Mouse (Mus musculus) CH12.LX (cell line): ENCODE measurements around the gene Prr15l. TPM values are rescaled to one million over a fixed set of nuclear protein-coding genes. Genes with fewer than 3 reads are reported as not detected.

Experiments
- DNase-seq: peaks from one replicate; pipeline ENCODE4 v3.0.0-alpha.2; 2013; ENCODE audit errors: extremely low read depth
- H3K27ac ChIP-seq: 2 replicates; pipeline ENCODE4 v1.5.1; 2012; ENCODE audit warnings: low read depth, mild to moderate bottlenecking, control low read depth, moderate library complexity; ENCODE audit not compliant: insufficient read depth
- H3K27me3 ChIP-seq: replicated peaks from 2 replicates; pipeline ENCODE3; 2012; ENCODE audit warnings: inconsistent platforms
- H3K36me3 ChIP-seq, 2 experiments: replicated peaks in 1 of 2; 2 replicates each; pipeline versions ENCODE3 to v1.6.1; 2012; ENCODE audit warnings: inconsistent platforms in 1 of 2, low read length in 1 of 2, mild to moderate bottlenecking in 1 of 2, mixed read lengths in 1 of 2, moderate library complexity in 1 of 2; ENCODE audit not compliant: control insufficient read depth in 1 of 2, insufficient read depth in 1 of 2
- H3K4me1 ChIP-seq, 2 experiments: 2 replicates each; pipeline ENCODE4 v1.6.1; 2012; ENCODE audit warnings: inconsistent platforms in 1 of 2, moderate library complexity in 1 of 2; ENCODE audit not compliant: insufficient read depth in 2 of 2, control insufficient read depth in 1 of 2
- H3K4me2 ChIP-seq: 2 replicates; pipeline ENCODE4 v1.6.1; 2012; ENCODE audit warnings: low read depth, mild to moderate bottlenecking, control low read depth; ENCODE audit not compliant: poor library complexity, insufficient read depth, severe bottlenecking
- H3K4me3 ChIP-seq, 3 experiments: fragments of 150-350 bp in 1 of 3; sonication (generic) in 1 of 3; replicated peaks in 1 of 3; 2 replicates each; pipeline versions ENCODE3 to v1.5.1; 2011 to 2012; ENCODE audit warnings: low read depth in 2 of 3, low read length in 2 of 3, mild to moderate bottlenecking in 2 of 3, moderate library complexity in 2 of 3, control low read depth in 1 of 3, improper control_type of control experiment in 1 of 3, inconsistent platforms in 1 of 3, mixed read lengths in 1 of 3; ENCODE audit not compliant: poor library complexity in 1 of 3
- H3K79me2 ChIP-seq: replicated peaks from 2 replicates; pipeline ENCODE4 v1.6.1; 2012; ENCODE audit warnings: mild to moderate bottlenecking, moderate library complexity; ENCODE audit not compliant: control insufficient read depth, poor library complexity, insufficient read depth, severe bottlenecking; ENCODE audit errors: extremely low read depth
- H3K9ac ChIP-seq: 2 replicates; pipeline ENCODE4 v1.6.1; 2012; ENCODE audit warnings: low read depth, mild to moderate bottlenecking, control low read depth, moderate library complexity; ENCODE audit not compliant: insufficient read depth
- H3K9me3 ChIP-seq: replicated peaks from 2 replicates; pipeline ENCODE3; 2012; ENCODE audit warnings: low read length, inconsistent platforms, mixed read lengths
- CHD1 ChIP-seq: IDR thresholded peaks from 2 replicates; pipeline ENCODE4 v1.6.1; 2012; ENCODE audit warnings: low read depth, low read length, improper control_type of control experiment, inconsistent platforms
- E2F4 ChIP-seq: IDR thresholded peaks from 2 replicates; pipeline ENCODE4 v1.6.1; 2011; ENCODE audit warnings: low read depth, low read length, improper control_type of control experiment; ENCODE audit not compliant: insufficient replicate concordance
- EP300 ChIP-seq: IDR thresholded peaks from 2 replicates; pipeline ENCODE4 v1.6.1; 2011; ENCODE audit warnings: low read length, improper control_type of control experiment
- MAFK ChIP-seq: IDR thresholded peaks from 2 replicates; pipeline ENCODE4 v1.6.1; 2011; ENCODE audit warnings: low read length, improper control_type of control experiment; ENCODE audit not compliant: insufficient replicate concordance
- MAX ChIP-seq: IDR thresholded peaks from 2 replicates; pipeline ENCODE4 v1.6.1; 2011; ENCODE audit warnings: low read length, improper control_type of control experiment
- MEF2A ChIP-seq: IDR thresholded peaks from 2 replicates; pipeline ENCODE4 v1.6.1; 2014; ENCODE audit warnings: low read depth, mild to moderate bottlenecking, inconsistent platforms, low read length, improper control_type of control experiment, borderline replicate concordance
- MXI1 ChIP-seq: IDR thresholded peaks from 2 replicates; pipeline ENCODE4 v1.6.1; 2011; ENCODE audit warnings: mild to moderate bottlenecking, low read depth, low read length, improper control_type of control experiment
- MYC ChIP-seq: IDR thresholded peaks from 2 replicates; pipeline ENCODE4 v1.6.1; 2011; ENCODE audit warnings: low read depth, mild to moderate bottlenecking, improper control_type of control experiment, low read length
- NELFE ChIP-seq: IDR thresholded peaks from 2 replicates; pipeline ENCODE4 v1.6.1; 2011; ENCODE audit warnings: low read depth, low read length, improper control_type of control experiment
- NRF1 ChIP-seq: IDR thresholded peaks from 2 replicates; pipeline ENCODE4 v1.6.1; 2014; ENCODE audit warnings: low read depth, mild to moderate bottlenecking, inconsistent platforms, low read length, improper control_type of control experiment, moderate library complexity
- SIN3A ChIP-seq: IDR thresholded peaks from 2 replicates; pipeline ENCODE4 v1.6.1; 2012; ENCODE audit warnings: low read length, improper control_type of control experiment, inconsistent platforms
- TBP ChIP-seq: conservative IDR thresholded peaks from 2 replicates; pipeline ENCODE4 v1.6.1; 2011; ENCODE audit warnings: low read depth, low read length, improper control_type of control experiment
- TCF12 ChIP-seq: IDR thresholded peaks from 2 replicates; pipeline ENCODE4 v1.6.1; 2014; ENCODE audit warnings: low read depth, mild to moderate bottlenecking, inconsistent platforms, low read length, improper control_type of control experiment
- UBTF ChIP-seq: IDR thresholded peaks from 2 replicates; pipeline ENCODE4 v1.6.1; 2012; ENCODE audit warnings: low read depth, mild to moderate bottlenecking, inconsistent platforms, low read length, improper control_type of control experiment, moderate library complexity
- ZKSCAN1 ChIP-seq: IDR thresholded peaks from 2 replicates; pipeline ENCODE4 v1.6.1; 2012; ENCODE audit warnings: low read depth, inconsistent platforms, low read length, improper control_type of control experiment, borderline replicate concordance
- ZMIZ1 ChIP-seq: IDR thresholded peaks from 2 replicates; pipeline ENCODE4 v1.6.1; 2012; ENCODE audit warnings: low read depth, mild to moderate bottlenecking, inconsistent platforms, low read length, improper control_type of control experiment
- dilution Hi-C: fragments of 300-500 bp; cut with MboI; formaldehyde crosslinking; loops from 2 replicates; pipeline ENCODE4 v1.14.3; 2020; ENCODE audit warnings: low sequenced_read_pairs; ENCODE audit not compliant: extremely low pct_unique_long_range_greater_than_20kb, extremely low pct_ligation_motif_present
- in situ Hi-C: fragments of 300-500 bp; cut with MboI; formaldehyde crosslinking; loops from 3 replicates; pipeline ENCODE4 v1.14.3; 2019; ENCODE audit warnings: low sequenced_read_pairs, low pct_ligation_motif_present, low pct_unique_long_range_greater_than_20kb, mixed read lengths
- polyA plus RNA-seq: library from polyadenylated mRNA; unstranded; fragments of >175 nt; gene quantifications from 2 replicates; pipeline ENCODE4 v1.2.1, GENCODE M21; 2012; ENCODE audit warnings: low read depth; ENCODE audit not compliant: insufficient read length
- total RNA-seq, 2 experiments: library from RNA; depleted of rRNA; stranded (reverse); fragments of 300-350 nt in 1 of 2; fragments of >200 nt in 1 of 2; gene quantifications; 2 replicates each; pipeline ENCODE4 v1.2.3; 2012 to 2014

Gene Prr15l
- total and polyA plus RNA-seq, 3 experiments, result 0.08 to 0.31 TPM; not detected in 1

GRCm38 (mm10) chr11:96966914-96967543, 39.1 kb downstream of the Prr15l start (continued):
- TF ChIP-seq E2F4 (no peak), TBP (peak; percentile 42; the same call in 1 of the 2 replicates), SIN3A (peak; percentile 78), NELFE (peak; percentile 47; the same call in 1 of the 2 replicates)
- TF ChIP-seq, all 38 proteins: peak for 19

- Histone ChIP-seq H3K9me3 (no peaks in the 10 kb centered on the region), H3K9ac (peak overlapping the region; percentile 58), H3K36me3 (peaks cover 12 to 42% of the 10 kb centered on the region in 2 experiments), H3K79me2 (peaks cover 26% of the 10 kb centered on the region), H3K4me1 (peaks cover 13 to 63% of the 10 kb centered on the region in 2 experiments), H3K4me2 (peak overlapping the region; percentile 93), H3K27ac (peak overlapping the region; percentile 77), H3K4me3 (peak overlapping the region; percentile 45 to 53 (median 51)), H3K27me3 (no peaks in the 10 kb centered on the region)
- dilution Hi-C loops (no loop called here), in situ Hi-C loops (no loop called here)
- no peak for TF ChIP-seq UBTF
- TF ChIP-seq MAX, result peak; percentile 50; the same call in 1 of the 2 replicates
- TF ChIP-seq MYC, result peak; percentile 45; the same call in 1 of the 2 replicates
- 0 out of 2 replicates have a peak, but pooled peaks have one; percentile 55 for TF ChIP-seq ZMIZ1
- TF ChIP-seq TBP, result 0 out of 2 replicates have a peak, but pooled peaks have one; percentile 8
- 0 out of 2 replicates have a peak, but pooled peaks have one; percentile 42 for TF ChIP-seq MEF2A
- 0 out of 2 replicates have a peak, but pooled peaks have one; percentile 10 for TF ChIP-seq NRF1
- no peak for TF ChIP-seq ZKSCAN1
- no peak; the same call in 1 of the 2 replicates for TF ChIP-seq EP300
- TF ChIP-seq MXI1, result peak; percentile 48; the same call in 1 of the 2 replicates
- peak; percentile 65 for DNase-seq
Measured at GRCm38 (mm10) chr11:96967544-96968269, 39.8 kb downstream of the Prr15l start.

GRCm38 (mm10) chr11:96968476-96968875, 40.6 kb downstream of the Prr15l start:
- peaks cover 6 to 39% of the 10 kb centered on the region in 2 experiments for H3K36me3 ChIP-seq
- H3K4me2 ChIP-seq, result no peak overlapping the region
- no peak overlapping the region for H3K4me3 ChIP-seq
- no peak for DNase-seq
- H3K4me1 ChIP-seq, result peaks cover 13 to 64% of the 10 kb centered on the region in 2 experiments
- H3K79me2 ChIP-seq, result peaks cover 27% of the 10 kb centered on the region
- H3K27ac ChIP-seq, result no peak overlapping the region
- no peak overlapping the region for H3K9ac ChIP-seq
- TF ChIP-seq TBP (no peak), MYC (no peak), TCF12 (no peak), MAX (no peak), EP300 (no peak), MAFK (no peak), CHD1 (no peak)
- dilution Hi-C loops (no loop called here), in situ Hi-C loops (no loop called here)
- no peaks in the 10 kb centered on the region for H3K27me3 ChIP-seq
- H3K9me3 ChIP-seq, result no peaks in the 10 kb centered on the region
